Mouse (Mus musculus) embryonic facial prominence, embryonic 14.5 days (tissue): Measurements from ENCODE around the gene Slc16a10. TPM values are rescaled to one million over a fixed set of nuclear protein-coding genes. Genes with fewer than 3 reads are reported as not detected.

Experiments used
- ATAC-seq: fragments of 200-750 bp; cut with Nextera tagmentation; 2 replicates; pipeline ENCODE4 v1.8.0; 2017; ENCODE audit warnings: low read depth, moderate number of reproducible peaks, moderate TSS enrichment
- DNase-seq: peaks from one replicate; pipeline ENCODE4 v3.0.0-alpha.2; 2015; ENCODE audit warnings: low spot score
- H3K27ac ChIP-seq: fragments of 300-500 bp; sonication (generic); replicated peaks from 2 replicates; pipeline ENCODE4 v1.5.1; 2014; ENCODE audit warnings: low read depth, mild to moderate bottlenecking, low read length, moderate library complexity
- H3K27me3 ChIP-seq: fragments of 300-500 bp; sonication (generic); replicated peaks from 2 replicates; pipeline ENCODE4 v1.6.1; 2014; ENCODE audit warnings: low read length; ENCODE audit not compliant: control insufficient read depth, insufficient read depth
- H3K36me3 ChIP-seq: fragments of 300-500 bp; sonication (generic); 2 replicates; pipeline ENCODE4 v1.6.1; 2014; ENCODE audit warnings: low read length, mixed read lengths; ENCODE audit not compliant: control insufficient read depth, insufficient read depth
- H3K4me1 ChIP-seq: fragments of 300-500 bp; sonication (generic); 2 replicates; pipeline ENCODE4 v1.6.1; 2014; ENCODE audit warnings: antibody characterized with exemption, low read length; ENCODE audit not compliant: control insufficient read depth, insufficient read depth
- H3K4me2 ChIP-seq: fragments of 300-500 bp; sonication (generic); 2 replicates; pipeline ENCODE4 v1.6.1; 2014; ENCODE audit warnings: low read depth, mild to moderate bottlenecking, low read length, moderate library complexity, mixed read lengths
- H3K4me3 ChIP-seq: fragments of 300-500 bp; sonication (generic); 2 replicates; pipeline ENCODE4 v1.5.1; 2014; ENCODE audit warnings: low read depth, mild to moderate bottlenecking, low read length
- H3K9ac ChIP-seq: fragments of 300-500 bp; sonication (generic); 2 replicates; pipeline ENCODE4 v1.6.1; 2014; ENCODE audit warnings: low read depth, mild to moderate bottlenecking, low read length, moderate library complexity, mixed read lengths
- H3K9me3 ChIP-seq: fragments of 300-500 bp; sonication (generic); 2 replicates; pipeline ENCODE4 v1.6.1; 2016; ENCODE audit warnings: low read length; ENCODE audit not compliant: control insufficient read depth
- WGBS: fragments of 180-500 bp; shearing (Covaris S2); extraction: QIAGEN DNeasy Blood & Tissue Kit; methylation state at CpG from one replicate; pipeline ENCODE4 v1.1.7; 2014; 5-methylcytosine and 5-hydroxymethylcytosine counted together
- polyA plus RNA-seq: library from polyadenylated mRNA; unstranded; fragments of >200 nt; fragmentation: Nextera tagmentation; extraction: Ambion mirVana; gene quantifications from 2 replicates; pipeline ENCODE4 v1.2.1, GENCODE M21; 2014

Gene Slc16a10
- polyA plus RNA-seq, 1 experiment from 2014 or later = 8.2 TPM

DNA sequence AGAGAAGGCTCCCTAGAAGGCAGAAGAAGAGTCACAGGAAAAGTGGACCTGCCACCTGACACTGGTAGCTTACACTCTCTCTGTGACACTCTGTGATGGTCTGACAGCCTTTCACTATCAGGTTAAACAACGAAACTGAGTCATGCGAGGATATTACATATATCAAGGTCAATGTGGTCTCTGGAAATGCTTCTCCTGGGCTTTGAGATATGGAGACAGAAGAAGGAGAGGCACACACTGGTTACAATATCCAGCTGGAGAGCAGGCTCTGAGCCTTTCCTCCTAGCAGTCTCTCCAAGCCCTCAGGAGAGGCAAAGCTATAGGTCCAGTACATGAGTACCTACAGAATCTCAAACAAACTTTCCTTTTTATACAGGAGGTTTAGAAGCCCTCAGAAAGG, 62.8 kb downstream of the Slc16a10 start:
- H3K9ac ChIP-seq = no peak overlapping the region
- no peak overlapping the region for H3K4me3 ChIP-seq
- 80% methylated on average over 2 of the region's 2 CpGs for WGBS

DNA sequence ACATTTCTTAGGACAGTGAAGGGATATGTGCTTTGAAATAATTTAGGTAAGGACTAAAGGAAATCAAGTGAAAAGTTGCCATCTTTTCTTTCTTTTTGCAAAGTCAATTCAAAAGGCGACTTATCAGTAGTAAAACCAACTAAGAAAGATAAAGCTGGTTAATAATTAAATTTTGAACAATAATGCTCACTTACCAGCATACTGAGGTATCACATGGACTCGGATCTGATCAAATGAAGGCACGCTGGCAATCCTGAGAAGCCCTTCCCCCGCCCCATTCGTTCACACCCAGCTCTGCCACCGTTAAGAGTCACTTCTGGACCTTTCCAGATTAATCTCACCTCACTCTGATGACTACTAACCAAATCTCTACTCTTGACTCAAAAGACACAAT, 64.1 kb downstream of the Slc16a10 start:
- H3K4me3 ChIP-seq = no peak overlapping the region
- H3K27ac ChIP-seq = no peak overlapping the region
- ATAC-seq (no peak), DNase-seq (no peak)
- H3K9me3 ChIP-seq = no peaks in the 10 kb centered on the region
- no peaks in the 10 kb centered on the region for H3K27me3 ChIP-seq
- no peak overlapping the region for H3K9ac ChIP-seq
- no peaks in the 10 kb centered on the region for H3K36me3 ChIP-seq
- H3K4me1 ChIP-seq = no peaks in the 10 kb centered on the region
- 85% methylated on average over 6 of the region's 6 CpGs for WGBS
- no peak overlapping the region for H3K4me2 ChIP-seq

More for the DNA sequence above, 62.8 kb downstream of the Slc16a10 start:
- DNase-seq (no peak), ATAC-seq (no peak)
- Histone ChIP-seq H3K27ac (no peak overlapping the region), H3K4me2 (no peak overlapping the region), H3K27me3 (no peaks in the 10 kb centered on the region), H3K4me1 (no peaks in the 10 kb centered on the region; the same call in 1 of the 2 replicates), H3K36me3 (no peaks in the 10 kb centered on the region), H3K9me3 (no peaks in the 10 kb centered on the region)

DNA sequence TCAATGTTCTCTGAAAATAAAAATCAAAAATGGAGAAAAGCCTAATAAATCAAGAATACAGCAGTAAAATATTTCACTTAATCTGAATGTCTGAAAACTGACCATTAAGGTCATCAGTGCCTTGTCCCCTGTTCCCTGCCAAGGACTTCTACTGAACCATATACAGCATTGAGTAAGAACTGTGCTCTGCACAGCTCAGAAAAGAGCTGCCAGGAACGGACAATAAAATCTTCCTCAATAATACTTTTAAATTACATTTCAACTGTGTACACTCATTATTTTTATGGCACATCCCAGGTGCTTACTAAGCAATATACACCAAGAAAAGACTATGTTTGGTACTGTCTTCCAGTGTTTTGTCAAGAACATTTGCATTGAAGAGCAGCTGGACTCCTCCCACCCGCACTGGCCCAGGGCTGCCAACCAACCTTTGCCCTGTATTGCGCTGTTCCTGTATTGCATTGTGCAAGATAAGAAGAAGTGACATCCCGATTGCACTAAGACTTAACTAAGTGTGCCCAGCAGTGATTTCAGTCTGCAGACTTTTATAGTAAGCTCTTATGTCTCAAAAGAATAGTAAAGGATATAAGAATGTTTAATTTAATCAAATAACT, 64.6 kb downstream of the Slc16a10 start:
- H3K36me3 ChIP-seq = no peaks in the 10 kb centered on the region
- no peak overlapping the region for H3K9ac ChIP-seq
- H3K27me3 ChIP-seq = no peaks in the 10 kb centered on the region
- H3K9me3 ChIP-seq = no peaks in the 10 kb centered on the region
- WGBS = 89% methylated on average over 4 of the region's 4 CpGs
- no peaks in the 10 kb centered on the region for H3K4me1 ChIP-seq
- H3K4me3 ChIP-seq = no peak overlapping the region
- no peak overlapping the region for H3K4me2 ChIP-seq
- no peak overlapping the region for H3K27ac ChIP-seq
- ATAC-seq = no peak
- DNase-seq = no peak

DNA sequence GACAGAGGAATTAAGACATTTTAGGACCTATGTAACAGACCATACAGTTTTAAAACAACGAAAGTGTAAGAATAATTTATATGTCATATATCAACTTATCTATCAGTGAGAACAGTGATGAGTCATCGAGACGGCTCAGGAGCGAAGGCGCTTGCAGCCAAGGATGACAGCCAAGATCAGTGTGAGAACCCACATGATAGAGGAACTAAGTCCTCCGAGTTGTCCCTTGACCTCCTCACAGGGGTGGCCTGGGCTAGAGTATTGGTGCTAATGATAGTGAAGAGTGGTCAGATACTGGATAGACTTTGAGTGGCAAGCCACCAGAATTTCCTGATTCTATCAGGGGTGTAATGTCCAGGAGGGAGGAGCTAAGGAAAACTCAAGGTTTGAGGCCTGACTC, 68.5 kb downstream of the Slc16a10 start:
- WGBS = 84% methylated on average over 6 of the region's 6 CpGs
- no peaks in the 10 kb centered on the region for H3K36me3 ChIP-seq
- H3K4me3 ChIP-seq = no peak overlapping the region
- H3K9ac ChIP-seq = no peak overlapping the region
- H3K4me1 ChIP-seq = peaks cover 10% of the 10 kb centered on the region
- DNase-seq (no peak), ATAC-seq (no peak)
- H3K4me2 ChIP-seq = no peak overlapping the region
- no peak overlapping the region for H3K27ac ChIP-seq
- H3K27me3 ChIP-seq = no peaks in the 10 kb centered on the region
- no peaks in the 10 kb centered on the region for H3K9me3 ChIP-seq

DNA sequence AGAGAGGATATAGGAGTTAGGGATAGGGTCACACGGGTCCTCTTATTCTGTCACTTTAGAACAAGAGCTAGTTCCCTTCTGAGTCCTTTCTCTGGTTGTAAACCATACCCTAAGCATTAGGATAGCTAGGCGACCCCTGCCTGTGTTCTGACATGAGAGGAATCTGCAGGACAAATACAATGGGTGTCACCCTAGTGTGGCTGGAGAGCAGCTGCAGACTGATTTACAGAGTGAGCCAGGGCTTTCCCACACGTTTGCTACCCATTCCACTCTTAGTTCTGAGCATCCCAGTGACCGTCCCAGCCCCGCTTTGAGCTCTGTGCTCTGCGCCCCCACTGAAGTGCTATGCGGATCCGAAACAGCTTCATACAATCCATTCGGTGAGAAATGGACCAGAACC, 71.4 kb downstream of the Slc16a10 start:
- WGBS = 74% methylated on average over 9 of the region's 9 CpGs
- no peak overlapping the region for H3K27ac ChIP-seq
- ATAC-seq = no peak
- H3K9me3 ChIP-seq = no peaks in the 10 kb centered on the region
- no peaks in the 10 kb centered on the region for H3K27me3 ChIP-seq
- H3K36me3 ChIP-seq = no peaks in the 10 kb centered on the region
- no peak overlapping the region for H3K4me3 ChIP-seq
- no peak overlapping the region for H3K9ac ChIP-seq
- H3K4me2 ChIP-seq = no peak overlapping the region
- peaks cover 10% of the 10 kb centered on the region for H3K4me1 ChIP-seq
- no peak for DNase-seq

DNA sequence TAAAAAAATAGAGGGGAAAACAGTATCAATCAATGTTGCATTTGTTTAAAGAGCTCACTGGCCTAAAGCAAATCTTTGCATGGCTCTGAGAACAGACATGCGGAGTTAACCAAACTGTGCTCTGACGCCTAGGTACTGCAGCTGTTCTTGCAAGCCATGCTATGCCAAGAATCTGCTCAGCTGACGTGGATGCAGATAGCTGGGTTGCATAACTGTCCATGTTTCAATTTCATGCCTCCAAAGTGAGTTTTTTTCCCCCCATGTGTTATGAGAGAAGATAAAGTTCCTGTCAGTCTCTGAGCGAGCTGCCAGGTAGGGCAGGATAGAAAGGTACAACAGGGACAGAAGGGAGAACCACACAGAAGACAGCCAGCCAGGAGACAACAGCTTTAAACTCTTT, 72.8 kb downstream of the Slc16a10 start:
- H3K27ac ChIP-seq = peak overlapping the region; percentile 44; the same call in 1 of the 2 replicates
- ATAC-seq = peak; percentile 79; the same call in 1 of the 2 replicates

DNA sequence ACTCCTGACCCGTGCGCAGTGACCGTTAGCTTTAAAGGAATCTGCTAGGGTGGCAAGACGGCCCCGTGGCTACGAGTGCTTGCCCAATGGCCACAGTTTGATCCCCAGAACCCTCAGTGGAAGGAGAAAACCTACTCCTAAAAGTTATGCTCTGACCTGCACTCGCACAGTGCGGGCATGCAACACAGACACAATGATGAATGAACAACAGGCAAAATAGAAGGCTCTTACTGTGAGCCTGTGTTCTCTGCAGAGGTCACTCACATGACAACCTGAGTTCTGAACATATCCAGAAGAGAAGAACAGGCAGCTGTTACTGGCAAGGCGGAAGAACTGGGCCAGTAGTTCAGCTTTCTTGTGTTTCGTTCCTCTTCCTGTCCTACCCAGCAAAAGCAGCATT, 73.5 kb downstream of the Slc16a10 start:
- Histone ChIP-seq H3K4me1 (peaks cover 12% of the 10 kb centered on the region), H3K9ac (no peak overlapping the region), H3K27ac (0 out of 2 replicates have a peak overlapping the region, but pooled peaks have one; percentile 44), H3K4me2 (no peak overlapping the region), H3K36me3 (no peaks in the 10 kb centered on the region), H3K27me3 (no peaks in the 10 kb centered on the region), H3K9me3 (no peaks in the 10 kb centered on the region), H3K4me3 (no peak overlapping the region)
- ATAC-seq = no peak
- 69% methylated on average over 10 of the region's 10 CpGs for WGBS
- DNase-seq = no peak

More for the DNA sequence above, 72.8 kb downstream of the Slc16a10 start:
- Histone ChIP-seq H3K9ac (no peak overlapping the region), H3K4me1 (peaks cover 12% of the 10 kb centered on the region), H3K27me3 (no peaks in the 10 kb centered on the region), H3K36me3 (no peaks in the 10 kb centered on the region), H3K4me3 (no peak overlapping the region), H3K4me2 (no peak overlapping the region), H3K9me3 (no peaks in the 10 kb centered on the region)
- 25% methylated on average over 4 of the region's 4 CpGs for WGBS
- peak; percentile 79 for DNase-seq

DNA sequence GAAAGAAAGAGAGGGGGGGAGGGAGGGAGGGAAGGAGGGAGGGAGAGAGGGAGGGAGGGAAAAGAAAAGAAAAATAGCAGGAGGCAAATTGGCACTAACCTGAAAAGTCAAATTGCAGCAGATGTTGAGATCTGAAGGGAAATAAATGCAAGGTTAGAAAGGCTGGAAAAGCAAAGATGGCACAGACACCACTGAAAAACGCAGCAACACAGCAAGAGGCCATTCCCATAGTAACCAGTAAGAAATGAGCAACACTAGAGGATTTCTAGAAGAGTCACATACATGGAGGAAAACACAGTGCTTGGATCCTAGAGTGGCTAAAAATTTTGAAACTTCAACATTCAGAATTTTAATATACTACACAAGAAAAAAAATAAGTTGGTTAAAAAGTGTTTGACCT, 74.5 kb downstream of the Slc16a10 start:
- WGBS = 58% methylated on average over 1 of the region's 1 CpGs
- ATAC-seq (no peak), DNase-seq (no peak)
- Histone ChIP-seq H3K9me3 (no peaks in the 10 kb centered on the region), H3K4me3 (no peak overlapping the region), H3K4me2 (no peak overlapping the region), H3K27ac (no peak overlapping the region), H3K4me1 (peaks cover 12% of the 10 kb centered on the region), H3K27me3 (no peaks in the 10 kb centered on the region), H3K36me3 (no peaks in the 10 kb centered on the region), H3K9ac (no peak overlapping the region)

DNA sequence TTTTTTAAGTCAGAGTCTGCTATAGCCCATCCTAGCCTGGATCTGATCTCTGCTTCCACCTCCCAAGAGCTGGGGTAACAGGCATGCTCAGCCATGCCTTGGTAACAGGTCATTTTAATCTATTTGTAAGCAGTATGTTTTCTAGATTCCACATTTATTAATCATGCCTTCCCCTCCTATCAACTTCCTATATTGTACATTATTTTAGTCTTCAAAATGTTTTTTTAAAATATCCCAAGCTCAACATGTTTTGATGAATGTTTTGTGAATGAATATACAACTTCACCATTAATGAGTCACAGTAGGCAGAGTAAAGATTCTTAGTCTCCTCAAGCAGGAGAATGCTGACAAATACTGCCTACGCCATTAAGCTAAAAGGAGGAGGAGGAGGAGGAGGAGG, 75.0 kb downstream of the Slc16a10 start:
- Histone ChIP-seq H3K4me2 (no peak overlapping the region), H3K9me3 (no peaks in the 10 kb centered on the region), H3K36me3 (no peaks in the 10 kb centered on the region), H3K27ac (no peak overlapping the region), H3K27me3 (no peaks in the 10 kb centered on the region), H3K9ac (no peak overlapping the region), H3K4me1 (peaks cover 12% of the 10 kb centered on the region), H3K4me3 (no peak overlapping the region)
- ATAC-seq (no peak), DNase-seq (no peak)
- WGBS = 71% methylated on average over 1 of the region's 1 CpGs
